Mouse (Mus musculus) urinary bladder, adult 2 months (tissue): Measurements from ENCODE around the gene Irf3. TPM values are rescaled to one million over a fixed set of nuclear protein-coding genes. Genes with fewer than 3 reads are reported as not detected.
A peak's percentile ranks its signal among the peaks of the same experiment; 100 is the strongest.

ENCODE experiments used
- DNase-seq: peaks from one replicate; pipeline ENCODE4 v3.0.0; 2022; ENCODE audit warnings: low spot score
- polyA plus RNA-seq: library from polyadenylated mRNA; depleted of rRNA; stranded (reverse); fragments of >200 nt; gene quantifications from 2 replicates; pipeline ENCODE4 v1.2.3, GENCODE M21; 2012

Irf3 gene
- polyA plus RNA-seq, 1 experiment = 171 TPM

- no peak for DNase-seq
These were observed 22.9 kb upstream of the Irf3 start, which contains the start of gene Cpt1c for GRCm38 (mm10) chr7:44974383-44975116. TSS of gene Cpt1c (minus strand) at chr7:44974851.

DNA sequence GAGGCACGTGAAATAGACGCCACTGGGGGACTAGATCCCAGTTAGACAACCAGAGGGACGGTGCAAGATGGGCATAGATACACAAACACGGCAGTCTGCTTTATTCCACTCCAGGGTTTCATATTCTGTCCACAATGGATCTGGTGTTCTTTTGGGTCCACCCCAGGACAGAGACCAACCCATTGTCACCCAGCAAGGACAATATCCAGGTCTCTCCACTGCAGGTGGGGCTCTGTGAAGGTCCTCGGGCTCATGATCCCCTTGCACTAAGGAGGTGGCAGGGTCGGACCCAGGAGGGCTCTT, 22.4 kb upstream of the Irf3 start:
- DNase-seq = no peak

GRCm38 (mm10) chr7:44978300-44978699, 19.1 kb upstream of the Irf3 start:
- no peak for DNase-seq

- no peak for DNase-seq
These were observed 15.9 kb upstream of the Irf3 start for GRCm38 (mm10) chr7:44981539-44981938.

GRCm38 (mm10) chr7:44983085-44983484, 14.4 kb upstream of the Irf3 start:
- DNase-seq = peak; percentile 74

DNA sequence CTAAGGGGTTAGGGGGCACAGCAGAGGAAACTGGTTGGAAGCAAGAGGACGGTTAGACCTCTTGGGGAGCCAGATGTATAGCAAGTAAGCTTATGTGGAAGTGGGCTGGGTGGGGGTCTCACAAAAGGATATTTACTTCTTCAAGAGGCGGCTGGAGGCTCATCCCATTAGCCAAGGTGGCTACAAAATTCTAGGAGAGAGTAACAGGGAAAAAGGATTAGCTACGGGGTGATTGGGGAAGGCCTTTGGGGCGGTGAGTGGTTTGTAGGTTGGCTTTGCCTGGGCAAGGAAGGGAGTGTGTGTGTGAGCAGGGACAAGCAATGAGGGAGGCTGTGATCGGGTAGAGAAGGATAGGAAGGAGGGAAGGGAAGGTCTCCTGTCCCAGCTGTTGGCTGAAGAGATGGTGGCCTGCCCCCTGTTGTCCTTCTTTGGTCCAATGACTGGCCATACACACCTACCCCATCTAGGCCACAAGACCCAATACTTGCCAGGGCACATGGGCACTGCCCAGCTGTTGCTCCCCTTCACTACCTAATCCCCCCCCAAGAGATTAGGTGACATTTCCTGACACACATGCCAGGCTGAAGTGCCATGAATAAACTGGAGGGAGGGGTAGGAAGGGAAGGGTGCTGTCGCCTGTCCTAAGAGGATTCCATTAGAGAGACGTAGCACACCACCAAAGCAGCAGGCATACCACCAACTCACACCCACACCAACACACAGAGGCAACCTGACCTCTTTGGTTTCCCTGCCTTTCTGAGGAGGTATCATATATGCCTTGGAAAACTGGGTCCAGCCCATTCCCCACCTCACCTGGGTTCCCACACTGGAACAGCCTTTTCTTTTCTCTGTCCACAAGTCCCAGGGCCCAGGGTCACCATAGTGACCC, 13.3 kb upstream of the Irf3 start:
- no peak for DNase-seq

GRCm38 (mm10) chr7:44984833-44985164, 12.6 kb upstream of the Irf3 start:
- DNase-seq = no peak

- no peak for DNase-seq
These were observed 11.8 kb upstream of the Irf3 start for GRCm38 (mm10) chr7:44985595-44986191.

DNA sequence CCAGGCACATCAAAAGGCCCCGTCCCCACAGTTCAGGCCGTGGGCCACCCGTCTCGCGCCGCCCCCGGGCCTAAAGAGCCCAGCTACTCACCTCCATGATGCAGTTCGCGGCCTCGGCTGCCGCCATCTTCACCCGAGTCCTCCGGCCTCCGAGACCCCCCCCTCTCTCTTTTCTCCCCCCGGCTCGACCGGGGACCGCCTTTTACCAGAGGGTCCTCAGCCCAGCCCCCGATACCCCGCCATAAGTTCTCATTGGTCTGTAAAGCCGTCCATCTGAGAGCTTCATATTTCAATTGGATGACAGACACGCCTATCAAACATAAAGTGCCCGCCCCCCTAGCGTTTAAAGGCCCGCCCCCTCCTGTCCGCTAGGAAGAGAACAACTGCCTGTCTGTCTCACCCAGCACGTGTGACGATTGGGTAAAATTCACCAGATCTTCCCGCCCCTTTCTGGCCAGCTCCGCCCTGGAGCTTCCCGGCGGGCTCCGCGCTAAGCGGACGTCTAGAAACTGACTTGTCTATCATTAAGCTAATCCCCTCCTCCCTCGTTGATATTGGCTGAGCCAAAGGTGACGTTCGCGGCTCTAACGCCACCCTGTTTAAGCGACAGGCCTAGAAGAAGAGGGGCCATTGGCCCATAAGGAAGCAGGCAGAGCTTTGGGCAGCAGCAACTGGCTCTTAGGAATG, 11.1 kb upstream of the Irf3 start, which contains the start of gene Prmt1:
Gene Prmt1 (minus strand): TSS at position 377 of the 687 bp plus-strand sequence.
- DNase-seq = peak; percentile 83

DNA sequence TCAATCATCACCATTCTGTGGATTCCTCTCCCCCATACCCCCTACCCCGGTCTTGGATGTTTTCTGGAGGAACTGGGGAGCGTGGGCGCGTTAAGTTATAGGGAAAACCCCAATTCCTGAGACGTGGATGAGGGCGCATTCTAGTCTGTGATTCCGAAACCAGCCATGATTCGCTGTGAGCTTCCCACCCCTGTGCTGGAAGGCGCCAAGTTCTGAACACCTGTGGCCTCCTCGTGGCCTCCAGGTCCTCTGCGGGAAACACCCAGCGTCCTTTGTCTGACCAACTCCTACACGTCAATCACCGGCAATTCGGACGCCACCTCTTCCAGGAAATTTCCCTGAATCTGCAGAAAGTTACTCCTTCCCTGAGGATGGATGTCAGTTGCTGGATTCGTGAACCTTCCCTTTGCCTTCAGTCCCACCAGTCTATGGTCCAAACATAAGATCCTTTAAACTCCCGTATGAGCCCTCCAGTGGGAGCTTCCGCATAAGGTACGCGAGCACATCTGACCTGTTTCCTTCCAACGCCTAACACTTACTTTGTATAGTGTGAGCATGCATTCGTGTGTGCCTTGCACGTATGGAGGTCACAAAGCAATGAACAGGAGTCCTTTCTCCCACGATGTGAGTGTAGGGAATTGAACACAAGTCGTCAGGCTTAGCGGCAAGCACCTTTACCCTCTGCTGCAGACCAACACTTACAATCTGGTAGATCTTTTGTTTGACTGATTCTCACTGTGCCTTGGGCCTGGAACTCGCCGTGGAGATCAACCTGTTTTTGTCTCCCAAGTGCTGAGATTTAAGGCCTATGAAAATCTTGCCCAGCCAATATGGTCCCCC, 10.3 kb upstream of the Irf3 start:
- DNase-seq = no peak

- DNase-seq = no peak
These were observed 776 bp upstream of the Irf3 start for GRCm38 (mm10) chr7:44996672-44997071.

GRCm38 (mm10) chr7:44997940-44998428, 536 bp downstream of the Irf3 start:
- DNase-seq = no peak

- no peak for DNase-seq
These were observed 1.1 kb downstream of the Irf3 start, which contains the start of gene Bcl2l12 for GRCm38 (mm10) chr7:44998501-44998955. TSS of gene Bcl2l12 (minus strand) at chr7:44998712.

DNA sequence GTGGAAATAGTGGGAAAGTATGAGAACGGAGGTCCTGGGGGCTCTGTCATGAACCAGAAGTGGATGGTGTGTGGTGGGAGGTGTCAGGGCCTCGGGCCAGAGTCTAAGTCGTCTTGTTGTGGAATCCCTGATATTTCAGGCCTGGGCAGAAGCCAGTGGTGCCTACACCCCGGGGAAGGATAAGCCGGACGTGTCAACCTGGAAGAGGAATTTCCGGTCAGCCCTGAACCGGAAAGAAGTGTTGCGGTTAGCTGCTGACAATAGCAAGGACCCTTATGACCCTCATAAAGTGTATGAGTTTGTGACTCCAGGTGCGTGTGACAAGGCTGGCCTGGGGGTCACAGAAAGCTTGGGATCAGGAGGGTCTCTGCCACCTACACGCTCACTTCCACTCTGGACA, 2.3 kb downstream of the Irf3 start:
- DNase-seq = no peak

DNA sequence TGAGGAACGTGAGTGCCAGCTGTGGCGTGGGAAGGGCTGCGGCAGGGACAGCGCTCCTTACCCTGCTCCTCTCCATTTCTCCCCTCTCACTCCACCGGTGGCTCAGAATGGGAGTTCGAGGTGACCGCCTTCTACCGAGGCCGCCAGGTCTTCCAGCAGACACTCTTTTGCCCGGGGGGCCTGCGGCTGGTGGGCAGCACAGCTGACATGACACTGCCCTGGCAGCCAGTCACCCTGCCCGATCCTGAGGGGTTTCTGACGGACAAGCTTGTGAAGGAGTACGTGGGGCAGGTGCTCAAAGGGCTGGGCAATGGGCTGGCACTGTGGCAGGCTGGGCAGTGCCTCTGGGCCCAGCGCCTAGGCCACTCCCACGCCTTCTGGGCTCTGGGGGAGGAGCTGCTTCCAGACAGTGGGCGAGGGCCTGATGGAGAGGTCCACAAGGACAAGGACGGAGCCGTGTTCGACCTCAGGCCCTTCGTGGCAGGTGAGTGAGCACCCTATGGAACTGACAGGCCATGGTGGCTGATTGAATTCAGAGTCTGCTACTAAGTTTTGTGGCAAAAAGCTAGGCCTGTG, 3.2 kb downstream of the Irf3 start:
- no peak for DNase-seq

GRCm38 (mm10) chr7:45002440-45002839, 5.0 kb downstream of the Irf3 start:
- DNase-seq = no peak

DNA sequence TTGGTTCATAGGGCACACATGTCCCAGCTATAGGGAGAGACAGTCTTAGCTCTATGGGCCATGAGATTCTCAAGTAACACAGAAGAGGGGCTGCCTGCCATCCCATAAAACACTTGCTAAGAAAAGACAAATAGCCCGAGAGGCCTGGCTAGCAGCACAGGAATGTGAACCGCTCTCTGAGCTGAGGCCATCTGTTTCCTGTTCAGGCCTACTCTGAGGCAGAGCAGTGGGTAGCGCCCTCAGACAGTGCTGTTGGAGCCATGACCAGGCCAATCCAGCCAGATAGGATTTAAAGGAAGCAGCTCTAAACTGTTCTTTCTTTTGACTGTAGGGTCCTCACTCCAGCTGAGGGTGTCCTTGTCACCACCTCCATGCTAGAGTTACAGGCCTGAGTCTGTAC, 7.1 kb downstream of the Irf3 start:
- no peak for DNase-seq

GRCm38 (mm10) chr7:45005321-45005992, 8.0 kb downstream of the Irf3 start:
- DNase-seq = no peak

DNA sequence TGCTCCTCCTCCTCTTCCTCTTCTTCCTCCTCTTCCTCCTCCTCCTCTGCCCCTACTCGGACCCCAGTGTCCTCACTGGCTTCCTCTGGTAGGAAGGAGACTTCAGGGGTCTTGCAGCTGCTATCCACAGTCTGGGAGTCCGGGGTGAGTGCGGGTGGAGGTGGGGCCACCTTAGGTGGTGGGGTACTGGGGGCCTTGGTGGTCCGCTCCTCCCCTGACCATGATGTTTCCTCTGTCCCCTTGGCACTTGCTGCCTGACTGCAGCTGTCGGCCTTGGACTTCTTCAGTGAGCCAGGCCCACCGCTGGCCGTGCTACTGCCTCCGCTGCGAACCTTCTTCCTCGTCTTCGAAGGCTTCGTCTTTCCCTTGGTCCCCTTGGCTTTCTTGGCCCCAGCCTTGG, 9.1 kb downstream of the Irf3 start:
- no peak for DNase-seq

- DNase-seq = no peak
These were observed 9.7 kb downstream of the Irf3 start for GRCm38 (mm10) chr7:45007141-45007540.
